Mouse (Mus musculus): ENCODE results near the gene Smdt1.
"Not testable (repeated sequence)": the region's sequence is repeated elsewhere in the genome, so short reads cannot be mapped to it uniquely, and the experiment has no call there.

The Smdt1 gene

GRCm38 (mm10) chr15:82368851-82369250, 30.1 kb downstream of the Smdt1 start:
- DNase-seq (ENCODE audit: low spot score) = no peak

- DNase-seq (ENCODE audit: low spot score) = no peak
Measured at GRCm38 (mm10) chr15:82372446-82372845, 33.7 kb downstream of the Smdt1 start.

GRCm38 (mm10) chr15:82372991-82373390, 34.2 kb downstream of the Smdt1 start:
- no peak for DNase-seq (ENCODE audit: low spot score)

- no peak for DNase-seq (ENCODE audit: low spot score)
Measured at GRCm38 (mm10) chr15:82374437-82374836, 35.7 kb downstream of the Smdt1 start.

- no peak for DNase-seq (ENCODE audit: low spot score)
Measured at GRCm38 (mm10) chr15:82375855-82376254, 37.1 kb downstream of the Smdt1 start.

GRCm38 (mm10) chr15:82376393-82377138, 37.8 kb downstream of the Smdt1 start:
- peak; percentile 58 for DNase-seq (ENCODE audit: low spot score)

GRCm38 (mm10) chr15:82377701-82378100, 38.9 kb downstream of the Smdt1 start:
- DNase-seq (ENCODE audit: low spot score) = no peak

- no peak for DNase-seq (ENCODE audit: low spot score)
Measured at GRCm38 (mm10) chr15:82378261-82379180, 39.8 kb downstream of the Smdt1 start.

GRCm38 (mm10) chr15:82379511-82379870, 40.7 kb downstream of the Smdt1 start:
- no peak for DNase-seq (ENCODE audit: low spot score)

GRCm38 (mm10) chr15:82379871-82380713, 41.3 kb downstream of the Smdt1 start, which contains the start of gene Cyp2d22:
Gene Cyp2d22 (minus strand): TSS chr15:82380260.
- peak; percentile 38 for DNase-seq (ENCODE audit: low spot score)

- no peak for DNase-seq (ENCODE audit: low spot score)
Measured at GRCm38 (mm10) chr15:82380714-82381062, 41.9 kb downstream of the Smdt1 start.

GRCm38 (mm10) chr15:82382441-82382840, 43.7 kb downstream of the Smdt1 start:
- no peak for DNase-seq (ENCODE audit: low spot score)

- DNase-seq (ENCODE audit: low spot score) = no peak
Measured at GRCm38 (mm10) chr15:82385729-82386128, 47.0 kb downstream of the Smdt1 start.

GRCm38 (mm10) chr15:82389916-82390315, 51.2 kb downstream of the Smdt1 start:
- DNase-seq (ENCODE audit: low spot score) = not testable (repeated sequence)

- not testable (repeated sequence) for DNase-seq (ENCODE audit: low spot score)
Measured at GRCm38 (mm10) chr15:82393922-82394321, 55.2 kb downstream of the Smdt1 start, which contains the start of gene Cyp2d11. Gene Cyp2d11 (minus strand): TSS chr15:82394022.

GRCm38 (mm10) chr15:82395955-82396354, 57.2 kb downstream of the Smdt1 start:
- not testable (repeated sequence) for DNase-seq (ENCODE audit: low spot score)

Data from urinary bladder, postnatal 14 days (tissue).